Mouse (Mus musculus): ENCODE measurements at regions not wholly inside any gene's neighbourhood (a gene's known extent, or its start where the extent isn't known, plus 50 kb on each side); places are given as distances from the start of the nearest gene placed in this dataset.

GRCm38 (mm10) chr10:92625781-92626180 is 96.4 kb downstream of the Nedd1 start:
- TF ChIP-seq POLR2A (IDR thresholded peaks at IDR 0.05; ENCODE audit: extremely low read depth, insufficient read depth, low read length) (no peak), CTCF (IDR thresholded peaks at IDR 0.05; ENCODE audit: extremely low read depth, insufficient read depth, low read length) (no peak)
- H3K4me3 ChIP-seq (ENCODE audit: insufficient read depth, low read length): no peak overlapping the region

DNA sequence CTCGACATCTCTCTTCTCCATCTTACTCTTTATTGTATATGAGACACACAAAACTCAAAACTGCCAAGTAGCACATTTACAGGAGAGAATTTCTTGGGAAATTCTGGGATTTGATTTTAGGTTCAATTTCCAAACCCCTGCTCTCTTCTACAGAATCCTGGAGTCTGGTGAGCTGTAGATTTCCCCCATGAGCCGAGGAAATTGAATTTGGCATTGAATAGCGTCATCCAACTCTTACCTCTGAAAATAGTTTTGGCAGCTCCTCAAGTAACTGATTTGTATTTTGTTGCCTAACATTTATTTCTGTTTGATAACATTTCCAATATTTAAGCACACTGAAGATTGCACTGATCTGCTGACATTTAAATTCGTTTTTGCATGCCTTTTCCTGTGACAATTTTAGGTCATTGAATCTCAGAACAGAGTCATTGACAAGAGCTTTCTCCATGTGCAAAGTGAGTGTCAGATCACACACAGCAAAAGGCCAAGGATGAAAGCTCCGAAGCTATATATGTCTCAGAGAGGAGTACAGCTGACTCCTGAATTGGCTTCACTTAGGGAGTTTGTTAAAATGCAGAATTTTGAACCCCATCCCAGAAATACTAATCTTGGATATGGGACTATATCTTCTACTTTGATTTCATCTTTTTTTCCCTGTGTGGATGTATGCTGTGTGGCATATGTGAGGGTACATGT is 106.4 kb downstream of the Nedd1 start:
- H3K4me3 ChIP-seq (ENCODE audit: insufficient read depth, low read length): no peak overlapping the region
- H3K27ac ChIP-seq (ENCODE audit: insufficient read depth, low read length): no peak overlapping the region
- no peaks in the 10 kb centered on the region for H3K4me1 ChIP-seq (ENCODE audit: control insufficient read depth, insufficient read depth, low read length)
- no peak for TF ChIP-seq CTCF (IDR thresholded peaks at IDR 0.05; ENCODE audit: extremely low read depth, insufficient read depth, low read length)

More at GRCm38 (mm10) chr10:92625781-92626180, 96.4 kb downstream of the Nedd1 start:
- Histone ChIP-seq H3K4me1 (ENCODE audit: control insufficient read depth, insufficient read depth, low read length) (peaks cover 2% of the 10 kb centered on the region), H3K27ac (ENCODE audit: insufficient read depth, low read length) (no peak overlapping the region)

- TF ChIP-seq CTCF (IDR thresholded peaks at IDR 0.05; ENCODE audit: extremely low read depth, insufficient read depth, low read length) (no peak), POLR2A (IDR thresholded peaks at IDR 0.05; ENCODE audit: extremely low read depth, insufficient read depth, low read length) (no peak)
- no peak overlapping the region for H3K4me3 ChIP-seq (ENCODE audit: insufficient read depth, low read length)
- no peaks in the 10 kb centered on the region for H3K4me1 ChIP-seq (ENCODE audit: control insufficient read depth, insufficient read depth, low read length)
- no peak overlapping the region for H3K27ac ChIP-seq (ENCODE audit: insufficient read depth, low read length)
These were observed 107.9 kb downstream of the Nedd1 start for GRCm38 (mm10) chr10:92614341-92614740.

- no peaks in the 10 kb centered on the region for H3K4me1 ChIP-seq (ENCODE audit: control insufficient read depth, insufficient read depth, low read length)
- H3K27ac ChIP-seq (ENCODE audit: insufficient read depth, low read length): no peak overlapping the region
- TF ChIP-seq POLR2A (IDR thresholded peaks at IDR 0.05; ENCODE audit: extremely low read depth, insufficient read depth, low read length): no peak
- TF ChIP-seq CTCF (IDR thresholded peaks at IDR 0.05; ENCODE audit: extremely low read depth, insufficient read depth, low read length): no peak
- H3K4me3 ChIP-seq (ENCODE audit: insufficient read depth, low read length): no peak overlapping the region
These were observed 111.2 kb downstream of the Nedd1 start for GRCm38 (mm10) chr10:92611060-92611459.

GRCm38 (mm10) chr10:92606761-92607160 is 115.5 kb downstream of the Nedd1 start:
- no peak overlapping the region for H3K4me3 ChIP-seq (ENCODE audit: insufficient read depth, low read length)
- TF ChIP-seq POLR2A (IDR thresholded peaks at IDR 0.05; ENCODE audit: extremely low read depth, insufficient read depth, low read length): no peak
- no peak for TF ChIP-seq CTCF (IDR thresholded peaks at IDR 0.05; ENCODE audit: extremely low read depth, insufficient read depth, low read length)
- H3K4me1 ChIP-seq (ENCODE audit: control insufficient read depth, insufficient read depth, low read length): no peaks in the 10 kb centered on the region
- no peak overlapping the region for H3K27ac ChIP-seq (ENCODE audit: insufficient read depth, low read length)

DNA sequence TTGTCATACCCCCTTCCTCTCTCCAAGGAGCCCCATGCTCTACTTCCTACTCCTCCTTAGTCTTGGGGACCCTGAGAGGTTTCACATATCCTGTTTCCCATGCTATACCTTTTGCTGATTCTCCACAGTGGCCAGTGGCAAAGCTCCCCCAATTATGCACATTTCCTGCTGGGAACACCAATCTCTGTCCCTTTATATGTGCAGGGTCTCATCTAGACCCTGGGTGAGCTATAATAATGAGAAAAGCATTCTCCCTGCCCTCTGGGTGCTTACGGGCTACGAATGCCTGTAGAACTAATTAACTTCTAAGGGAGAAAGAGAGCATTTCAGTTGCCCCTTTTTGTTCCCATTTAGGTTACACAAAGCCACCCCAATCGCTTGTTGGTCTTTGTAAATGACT is 116.6 kb downstream of the Nedd1 start:
- TF ChIP-seq POLR2A (IDR thresholded peaks at IDR 0.05; ENCODE audit: extremely low read depth, insufficient read depth, low read length) (no peak), CTCF (IDR thresholded peaks at IDR 0.05; ENCODE audit: extremely low read depth, insufficient read depth, low read length) (no peak)
- H3K4me3 ChIP-seq (ENCODE audit: insufficient read depth, low read length): no peak overlapping the region
- H3K27ac ChIP-seq (ENCODE audit: insufficient read depth, low read length): no peak overlapping the region
- H3K4me1 ChIP-seq (ENCODE audit: control insufficient read depth, insufficient read depth, low read length): no peaks in the 10 kb centered on the region

GRCm38 (mm10) chr10:92600116-92600515 is 122.1 kb downstream of the Nedd1 start:
- H3K4me3 ChIP-seq (ENCODE audit: insufficient read depth, low read length): no peak overlapping the region
- TF ChIP-seq CTCF (IDR thresholded peaks at IDR 0.05; ENCODE audit: extremely low read depth, insufficient read depth, low read length) (no peak), POLR2A (IDR thresholded peaks at IDR 0.05; ENCODE audit: extremely low read depth, insufficient read depth, low read length) (no peak)
- no peak overlapping the region for H3K27ac ChIP-seq (ENCODE audit: insufficient read depth, low read length)
- H3K4me1 ChIP-seq (ENCODE audit: control insufficient read depth, insufficient read depth, low read length): no peaks in the 10 kb centered on the region

- no peak overlapping the region for H3K4me3 ChIP-seq (ENCODE audit: insufficient read depth, low read length)
- no peaks in the 10 kb centered on the region for H3K4me1 ChIP-seq (ENCODE audit: control insufficient read depth, insufficient read depth, low read length)
- TF ChIP-seq POLR2A (IDR thresholded peaks at IDR 0.05; ENCODE audit: extremely low read depth, insufficient read depth, low read length) (no peak), CTCF (IDR thresholded peaks at IDR 0.05; ENCODE audit: extremely low read depth, insufficient read depth, low read length) (no peak)
- no peak overlapping the region for H3K27ac ChIP-seq (ENCODE audit: insufficient read depth, low read length)
These were observed 126.5 kb downstream of the Nedd1 start for GRCm38 (mm10) chr10:92595496-92596355.

GRCm38 (mm10) chr10:92593947-92594460 is 128.2 kb downstream of the Nedd1 start:
- TF ChIP-seq POLR2A (IDR thresholded peaks at IDR 0.05; ENCODE audit: extremely low read depth, insufficient read depth, low read length) (no peak), CTCF (IDR thresholded peaks at IDR 0.05; ENCODE audit: extremely low read depth, insufficient read depth, low read length) (no peak)
- H3K4me3 ChIP-seq (ENCODE audit: insufficient read depth, low read length): no peak overlapping the region
- H3K27ac ChIP-seq (ENCODE audit: insufficient read depth, low read length): no peak overlapping the region
- H3K4me1 ChIP-seq (ENCODE audit: control insufficient read depth, insufficient read depth, low read length): no peaks in the 10 kb centered on the region

Data from cortical plate, adult 2 months (tissue).